Mouse (Mus musculus) layer of hippocampus, adult 9-11 months (tissue): ENCODE results near the gene Fadd.

Source experiments
- DNase-seq: peaks from one replicate; pipeline ENCODE4 v3.0.0; 2022

Gene Fadd

DNA sequence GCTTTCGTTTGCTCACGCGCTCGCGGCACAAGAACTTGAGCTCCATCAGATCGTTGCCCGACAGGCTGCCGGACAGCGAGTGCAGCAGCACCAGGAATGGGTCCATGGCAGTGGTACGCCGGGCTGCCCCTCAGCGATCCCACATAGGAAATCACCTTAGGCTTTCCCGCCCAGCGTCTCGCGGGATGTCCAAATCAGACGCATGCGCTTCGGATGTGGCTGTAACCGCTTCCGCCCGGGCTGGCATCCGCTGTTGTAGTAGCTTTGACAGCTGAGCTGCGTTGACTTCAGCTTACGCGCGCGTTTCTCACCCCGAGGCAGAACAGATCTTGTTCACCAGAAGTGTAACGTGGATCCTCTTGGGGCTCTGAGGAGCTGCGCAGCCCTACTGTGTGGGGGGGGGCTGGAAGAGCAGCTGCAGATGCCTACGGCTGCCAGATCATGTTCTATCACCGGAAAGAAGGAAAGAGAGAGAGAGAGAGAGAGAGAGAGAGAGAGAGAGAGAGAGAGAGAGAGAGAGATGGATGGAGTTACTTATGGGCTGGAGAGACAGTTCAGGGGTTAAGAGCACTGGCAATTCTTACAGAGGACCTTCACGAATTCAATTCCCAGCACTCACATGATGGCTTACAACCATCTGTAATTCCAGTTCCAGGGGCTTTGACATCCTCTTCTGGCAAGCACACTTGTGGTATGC lies at the start of gene Fadd:
Fadd (minus strand) TSS at position 180 of the 697 bp plus-strand sequence.
- DNase-seq = peak; percentile 94

DNA sequence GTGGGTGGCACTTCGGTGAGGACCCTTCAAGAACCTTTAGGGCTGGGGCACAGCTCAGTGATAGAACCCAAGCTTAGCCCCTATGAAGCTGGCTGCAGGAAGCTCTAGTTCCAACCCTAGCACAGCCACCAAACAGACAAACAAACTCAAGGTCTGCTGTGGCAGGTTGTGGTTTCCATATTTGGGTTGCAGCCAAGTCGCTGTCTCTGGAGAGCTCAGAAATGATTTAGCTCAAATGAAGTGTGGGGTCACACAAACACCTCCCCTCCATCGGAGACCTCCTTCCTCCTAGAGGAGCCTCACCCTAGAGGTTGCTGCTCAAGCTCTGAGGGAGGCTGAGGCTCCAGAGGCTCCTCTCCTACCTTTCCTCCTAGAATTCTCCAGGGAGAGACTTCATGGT lies 48.4 kb upstream of the Fadd start:
- DNase-seq = no peak

DNA sequence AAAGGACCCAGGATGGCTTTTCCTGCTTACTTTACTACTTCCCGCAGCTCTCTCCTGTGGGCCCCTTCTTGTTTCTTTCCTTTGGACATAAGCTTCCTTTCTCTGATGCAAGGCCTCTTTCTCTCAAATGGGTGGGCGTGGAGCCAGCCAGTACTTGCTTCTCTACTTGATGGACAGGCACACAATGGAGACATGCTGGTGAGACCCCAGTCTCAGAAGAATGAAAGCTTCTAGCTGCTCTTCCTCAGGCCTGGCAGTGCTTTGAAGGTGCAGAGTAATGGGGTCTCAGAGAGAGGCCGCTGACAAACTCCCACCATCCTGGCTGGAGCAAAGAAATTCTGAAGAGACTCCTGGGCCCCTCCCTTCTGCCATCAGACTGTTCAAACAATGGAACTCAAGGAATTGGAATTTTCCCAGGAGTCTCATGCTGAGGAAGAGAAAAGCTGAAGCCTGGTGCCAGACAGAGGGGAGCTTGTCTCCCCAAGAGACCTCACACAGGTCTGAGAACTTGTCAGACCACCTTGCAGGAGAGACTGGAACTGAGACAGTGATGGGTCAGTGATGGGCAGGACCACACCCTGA lies 46.2 kb upstream of the Fadd start:
- DNase-seq = no peak

DNA sequence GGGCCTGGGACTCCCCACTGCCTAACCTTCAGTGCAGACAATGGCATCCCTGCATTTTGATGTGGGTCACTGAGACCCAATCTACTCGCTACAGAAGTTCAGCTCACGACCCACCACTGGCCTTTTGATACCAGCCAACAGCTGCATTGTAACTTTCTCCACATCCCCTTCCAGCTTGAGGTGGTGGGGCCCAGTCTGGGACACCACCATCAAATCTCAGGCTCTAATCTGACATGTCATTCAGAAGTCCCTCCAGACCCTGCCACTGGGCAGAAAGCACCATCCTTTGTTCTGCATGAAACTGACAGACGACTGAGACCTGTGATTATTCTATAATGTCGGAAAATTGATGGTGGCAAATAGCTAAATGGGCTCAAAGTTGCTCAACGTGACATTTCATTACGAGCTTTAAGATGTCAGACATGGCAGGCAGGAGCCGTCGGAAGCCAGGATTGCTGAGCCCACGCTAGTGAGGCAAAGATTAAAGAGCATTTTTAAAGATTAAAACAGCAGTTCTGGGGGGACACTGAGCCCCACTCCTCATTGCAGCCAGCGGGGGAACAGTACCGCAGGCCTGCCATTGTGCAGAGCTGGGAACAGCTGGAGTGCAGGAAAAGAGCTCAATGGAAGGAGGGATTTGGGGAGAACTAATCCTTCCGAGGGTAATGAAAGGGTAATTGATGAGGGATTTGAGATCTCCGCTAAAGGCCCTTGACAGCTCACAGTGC lies 45.5 kb upstream of the Fadd start:
- no peak for DNase-seq

DNA sequence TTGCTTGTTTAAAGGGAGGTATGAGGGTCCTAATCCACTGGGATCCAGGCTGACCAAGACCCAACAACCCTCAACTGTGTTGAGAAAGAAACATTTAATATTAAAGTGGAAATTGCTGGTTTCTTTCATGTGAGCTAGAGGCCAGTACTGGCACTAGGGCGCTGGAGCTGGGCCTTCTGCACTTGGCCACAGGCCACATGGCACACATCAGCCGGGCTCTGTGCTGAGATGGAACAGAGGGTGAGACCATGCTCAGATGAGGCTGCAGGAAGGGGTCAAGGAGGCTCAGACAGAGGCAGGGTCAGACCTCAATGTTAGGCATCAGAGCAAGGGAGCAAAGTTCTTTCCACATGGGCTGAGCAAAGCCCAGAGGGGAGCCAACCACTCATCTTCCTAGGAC lies 43.8 kb upstream of the Fadd start:
- DNase-seq = no peak

DNA sequence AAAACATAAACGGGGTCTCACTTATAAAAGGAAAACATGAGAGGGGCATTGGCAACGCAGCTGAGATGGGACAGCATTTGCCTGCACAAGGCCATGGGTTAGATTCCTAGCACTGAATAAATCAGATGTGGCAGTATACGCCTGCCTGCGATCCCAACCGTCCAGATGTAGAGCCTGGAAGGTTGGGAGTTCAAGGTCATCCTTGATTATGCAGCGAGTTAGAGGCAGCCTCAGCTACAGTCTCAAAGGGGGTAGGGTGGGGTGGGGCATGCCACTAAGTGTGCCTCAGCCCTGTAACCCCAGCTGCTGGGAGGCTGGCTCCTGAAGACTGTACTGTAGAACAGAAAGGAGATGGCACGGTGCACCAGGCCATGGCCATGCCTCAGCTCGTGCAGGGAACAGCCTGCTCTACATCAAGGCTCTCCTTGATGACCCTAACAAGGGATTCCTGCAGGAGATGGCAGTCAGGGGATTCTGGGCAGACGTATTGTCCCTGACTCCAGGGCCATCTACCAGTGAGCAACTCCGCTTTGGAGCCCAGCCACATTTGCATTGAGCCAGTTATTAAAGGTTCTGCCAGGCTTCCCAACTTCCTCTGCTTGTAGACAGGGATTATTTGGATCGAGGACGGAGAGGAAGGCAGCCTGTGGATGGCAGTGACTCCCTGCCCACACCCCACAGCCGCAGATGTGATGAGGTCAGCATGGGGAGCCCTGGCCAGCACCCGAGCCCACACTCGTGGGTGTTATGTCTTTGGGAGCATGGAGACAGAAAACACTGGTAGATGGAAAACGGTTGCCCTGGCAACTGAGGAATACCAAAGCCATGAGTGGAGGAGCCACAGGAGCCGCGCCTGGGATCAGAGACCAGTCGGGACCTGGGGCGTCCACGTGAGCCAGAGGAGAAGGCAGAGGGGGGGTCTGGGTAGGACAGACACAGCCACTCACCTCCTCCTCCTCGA lies 38.7 kb upstream of the Fadd start:
- peak; percentile 45 for DNase-seq

DNA sequence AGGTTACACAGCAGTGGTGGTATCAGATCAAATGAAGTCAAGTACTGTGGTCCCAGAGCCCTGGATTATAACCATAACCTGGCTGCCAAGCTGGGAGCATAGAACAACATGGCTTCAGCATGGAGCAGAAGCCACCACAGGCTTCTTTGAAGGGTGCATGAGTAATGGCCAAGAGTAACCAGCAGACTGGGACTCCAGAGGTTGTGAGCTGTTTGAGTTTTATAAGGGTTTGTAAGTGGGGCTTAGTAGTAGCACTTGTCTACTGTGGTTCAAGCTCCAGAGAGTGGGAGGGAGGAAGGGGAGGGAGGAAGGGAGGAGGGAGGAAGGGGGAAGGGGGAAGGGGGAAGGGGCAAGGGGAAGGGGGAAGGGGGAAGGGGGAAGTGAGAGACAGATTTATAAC lies 38.1 kb upstream of the Fadd start:
- no peak for DNase-seq

DNA sequence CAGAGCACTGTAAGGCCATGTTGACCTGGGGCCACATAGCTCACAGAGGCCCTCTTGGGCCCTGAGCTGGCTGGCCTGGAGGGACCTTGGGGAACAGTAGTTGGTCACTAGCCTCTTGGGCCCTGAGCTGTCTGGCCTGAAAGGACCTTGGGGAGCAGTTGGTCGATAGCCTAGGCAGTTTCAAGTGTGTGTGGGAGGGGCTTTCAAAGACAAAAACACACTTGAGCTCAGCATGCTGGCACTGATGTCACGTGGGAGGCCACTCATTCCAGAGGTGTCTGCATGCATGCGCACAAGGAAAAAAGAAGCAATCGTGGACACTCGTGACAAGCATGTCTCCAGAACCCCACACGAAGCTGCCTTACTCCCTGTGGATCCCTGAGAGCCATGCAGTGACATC lies 33.1 kb upstream of the Fadd start:
- DNase-seq = no peak

DNA sequence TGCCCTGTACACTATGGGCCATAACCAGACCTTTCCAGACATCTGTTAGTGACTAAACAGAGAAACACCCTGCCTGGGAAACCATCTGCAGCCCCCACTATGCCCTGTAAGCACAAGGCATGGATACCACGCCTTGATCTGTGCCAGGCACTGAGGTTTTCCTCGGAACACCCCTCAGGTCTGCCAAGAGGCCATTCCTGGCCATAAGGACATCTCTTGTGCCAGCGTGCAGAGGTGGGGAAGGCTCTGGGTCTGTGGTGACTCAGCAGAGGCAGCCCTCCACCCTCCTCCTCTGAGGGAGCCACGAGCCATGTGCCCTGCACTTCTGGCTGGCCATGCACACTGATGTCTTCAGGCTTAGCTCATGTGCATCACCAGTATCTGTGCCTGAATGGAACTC lies 30.6 kb upstream of the Fadd start:
- DNase-seq = no peak

DNA sequence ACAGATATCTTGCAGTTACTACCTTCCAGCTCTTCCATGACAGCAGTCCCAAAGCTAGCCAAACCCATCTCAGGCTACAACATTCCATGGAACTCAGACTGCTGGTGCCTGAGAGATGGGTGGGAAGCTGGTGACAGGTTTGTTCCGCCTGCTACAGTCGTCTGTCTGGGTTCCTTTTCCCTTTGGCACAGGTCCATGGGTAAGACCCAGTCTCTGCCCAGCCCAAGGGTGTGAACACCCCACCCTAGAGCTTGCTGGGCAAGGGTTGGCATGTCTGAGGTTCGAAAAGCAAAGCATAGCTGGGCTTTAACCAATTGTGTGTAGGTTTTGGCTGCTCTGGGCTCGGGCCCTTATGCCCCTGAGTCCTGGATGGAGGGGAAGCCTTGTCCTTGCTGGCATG lies 30.1 kb upstream of the Fadd start:
- no peak for DNase-seq

DNA sequence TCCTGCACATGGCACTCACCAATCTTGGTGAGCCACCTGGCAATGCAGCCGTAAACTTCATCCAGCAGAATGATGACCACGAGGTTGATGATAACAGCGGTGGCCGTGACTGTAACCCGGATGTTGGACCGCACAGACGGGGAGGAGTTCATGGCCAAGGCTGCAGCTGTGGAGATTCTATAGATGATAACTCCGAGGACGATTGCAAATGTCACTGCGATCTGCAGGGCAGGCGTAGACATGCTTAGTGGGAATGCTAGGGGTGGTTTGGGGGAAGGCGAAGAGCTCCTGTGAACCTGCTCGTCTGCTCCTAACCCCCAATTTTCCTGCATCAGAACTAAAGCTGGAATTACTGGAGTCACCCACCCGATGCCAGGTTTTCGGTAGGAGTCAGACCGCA lies 29.3 kb upstream of the Fadd start:
- no peak for DNase-seq

DNA sequence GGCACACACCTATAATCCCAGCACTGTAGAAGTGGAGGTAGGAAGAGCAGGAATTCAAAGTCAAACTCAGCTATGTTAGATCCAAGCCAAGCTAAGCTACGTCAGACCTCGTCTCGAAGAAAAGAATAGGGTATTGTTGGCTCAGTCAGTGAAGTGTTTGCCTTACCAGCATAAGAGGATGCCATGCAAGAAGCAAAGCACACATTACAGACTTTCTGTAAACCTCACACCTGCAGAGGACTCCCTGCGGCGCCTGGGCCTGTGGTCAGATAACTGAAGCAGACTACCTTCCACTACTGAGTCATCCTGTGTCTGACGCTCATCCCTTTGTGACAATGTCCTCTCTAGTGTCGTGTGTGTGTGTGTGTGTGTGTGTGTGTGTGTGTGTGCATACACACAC lies 27.3 kb upstream of the Fadd start:
- no peak for DNase-seq

DNA sequence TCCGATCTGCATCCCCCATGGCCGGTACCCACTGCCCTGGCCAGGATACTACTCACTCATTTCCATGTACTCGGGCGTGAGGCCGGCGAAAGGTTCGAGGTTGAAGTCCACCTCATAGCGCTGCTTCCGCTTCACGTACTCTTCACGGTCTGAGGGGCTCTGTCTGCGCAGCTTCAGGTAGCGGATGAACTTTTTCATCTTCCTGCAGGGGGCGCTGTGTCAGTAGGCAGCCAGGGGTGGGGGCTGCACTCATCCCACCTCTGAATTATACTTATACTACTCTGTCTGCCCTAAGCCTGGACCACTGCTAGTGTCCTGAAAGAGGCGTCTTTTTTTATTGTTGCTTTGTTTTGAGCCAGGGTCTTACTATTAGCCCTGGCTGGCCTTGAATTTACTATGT lies 25.6 kb upstream of the Fadd start:
- no peak for DNase-seq

DNA sequence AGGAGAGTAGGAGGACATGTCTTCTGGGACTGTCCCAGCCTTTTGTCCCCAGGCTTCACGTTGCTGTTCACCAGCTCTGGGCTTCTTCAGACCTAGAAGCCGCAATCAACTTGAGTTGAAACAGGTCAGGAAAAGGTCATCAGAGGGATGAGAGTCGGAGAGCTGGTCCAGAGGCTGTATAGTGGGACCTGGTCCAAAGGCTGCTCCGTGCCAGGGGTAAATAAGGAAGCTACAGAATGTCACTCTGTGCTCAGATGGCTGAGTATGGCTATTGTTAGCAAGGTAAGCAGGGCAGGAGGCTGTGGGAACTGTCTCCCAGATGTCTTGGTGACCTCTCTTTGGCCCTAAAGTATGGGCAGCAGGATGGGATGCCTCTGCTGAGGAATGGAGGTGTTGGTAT lies 22.5 kb upstream of the Fadd start:
- no peak for DNase-seq

DNA sequence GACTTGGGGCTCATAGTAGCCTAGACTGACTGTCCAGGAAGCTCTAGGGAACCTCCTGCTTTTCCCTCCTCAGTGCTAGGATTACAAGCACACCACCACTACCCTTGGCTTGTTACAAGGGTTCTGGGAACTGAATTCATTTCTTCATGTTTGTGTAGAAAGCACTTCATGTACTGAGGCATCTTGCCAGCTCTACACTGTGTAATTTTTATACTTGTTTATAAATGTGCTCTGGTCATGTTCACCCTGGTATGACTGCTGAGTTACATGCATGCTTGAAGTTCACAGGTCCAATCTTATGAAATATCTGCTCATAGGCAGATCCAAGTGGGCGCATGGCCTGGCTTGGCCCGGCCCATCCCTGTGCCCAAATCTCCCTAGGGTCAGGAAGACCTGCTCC lies 22.0 kb upstream of the Fadd start:
- no peak for DNase-seq

DNA sequence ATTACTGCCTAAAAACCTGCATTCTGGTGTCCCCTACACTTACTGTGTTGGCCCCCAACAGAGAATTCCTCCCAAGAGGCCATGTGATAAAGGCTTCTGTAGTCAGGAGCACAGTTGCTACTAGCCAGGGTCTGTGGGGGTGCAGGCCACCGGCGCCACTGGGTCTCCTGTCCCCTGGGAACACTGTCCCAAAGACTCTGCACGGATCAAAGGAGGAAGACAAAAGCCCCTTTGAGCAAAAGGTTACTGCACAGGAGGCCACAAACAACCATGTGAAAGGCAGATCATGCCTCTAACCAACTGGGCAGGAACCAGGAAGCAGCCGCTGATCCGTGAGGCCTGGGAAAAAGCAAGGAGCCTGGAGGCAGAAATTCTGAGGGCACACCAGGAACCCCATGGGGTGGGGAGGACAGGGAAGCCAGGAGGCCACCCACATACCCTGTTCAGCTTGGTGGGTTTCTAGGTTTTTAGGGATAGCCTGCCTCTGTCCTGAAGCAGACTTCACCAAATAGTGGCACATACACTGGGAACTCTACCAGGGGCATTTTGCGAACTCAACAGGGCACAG lies 18.2 kb upstream of the Fadd start:
- DNase-seq = no peak

DNA sequence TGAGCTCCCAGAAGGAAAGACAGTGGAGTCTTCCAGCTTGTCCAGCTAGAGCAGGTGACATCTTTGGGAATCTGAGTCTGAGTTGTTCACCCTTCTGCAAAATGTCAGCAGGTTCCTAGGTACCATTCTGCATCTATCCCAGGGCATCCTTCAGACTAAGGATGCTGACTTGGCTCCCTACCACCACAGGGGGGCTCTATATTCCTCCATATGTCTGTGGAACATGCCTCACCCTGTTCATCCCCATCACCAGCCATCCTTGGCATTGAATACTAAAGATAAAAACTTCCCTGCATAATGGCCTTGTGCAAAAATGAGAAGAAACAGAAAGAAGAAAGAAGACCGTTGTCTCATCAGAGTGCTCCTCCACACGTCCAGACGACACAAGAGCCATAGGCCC lies 7.2 kb upstream of the Fadd start:
- no peak for DNase-seq

DNA sequence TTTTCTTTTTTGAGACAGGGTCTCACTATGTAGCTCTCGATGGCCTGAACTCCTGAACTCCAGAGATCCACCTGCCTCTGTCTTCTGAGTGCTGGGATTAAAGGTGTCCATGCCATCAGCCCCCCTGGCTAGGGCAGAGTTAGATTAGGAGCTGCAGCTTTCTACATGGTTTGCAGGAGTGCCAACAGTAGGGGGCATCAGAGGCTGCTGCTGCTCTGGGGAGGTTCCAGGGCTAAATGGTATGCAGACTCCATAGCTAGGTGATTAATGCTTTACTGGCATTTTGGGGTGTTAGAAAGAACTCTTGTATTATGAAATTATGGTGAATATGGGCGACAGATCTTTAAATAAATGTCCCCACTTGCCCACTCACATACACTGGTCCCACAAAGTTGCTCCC lies 5.0 kb upstream of the Fadd start:
- DNase-seq = no peak

DNA sequence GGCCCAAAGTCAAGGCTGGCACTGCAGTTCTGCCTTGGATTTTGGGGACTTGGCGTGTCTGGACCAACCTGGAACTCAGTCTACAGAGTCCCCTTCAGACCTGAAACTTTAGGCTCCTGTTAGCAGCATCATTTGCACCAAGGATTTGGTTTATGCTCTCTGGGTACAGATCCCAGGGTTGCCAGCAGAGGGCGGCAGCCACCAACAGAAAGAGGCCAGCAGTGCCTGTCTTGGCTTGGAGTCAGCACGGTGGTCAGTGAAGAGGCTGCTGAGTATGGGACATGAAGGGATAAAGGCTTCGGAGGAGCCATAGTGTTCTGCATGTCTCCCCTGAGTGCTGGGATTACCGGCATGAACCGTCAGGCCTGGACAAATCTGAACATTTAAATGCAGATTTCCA lies 3.4 kb upstream of the Fadd start:
- DNase-seq = no peak

DNA sequence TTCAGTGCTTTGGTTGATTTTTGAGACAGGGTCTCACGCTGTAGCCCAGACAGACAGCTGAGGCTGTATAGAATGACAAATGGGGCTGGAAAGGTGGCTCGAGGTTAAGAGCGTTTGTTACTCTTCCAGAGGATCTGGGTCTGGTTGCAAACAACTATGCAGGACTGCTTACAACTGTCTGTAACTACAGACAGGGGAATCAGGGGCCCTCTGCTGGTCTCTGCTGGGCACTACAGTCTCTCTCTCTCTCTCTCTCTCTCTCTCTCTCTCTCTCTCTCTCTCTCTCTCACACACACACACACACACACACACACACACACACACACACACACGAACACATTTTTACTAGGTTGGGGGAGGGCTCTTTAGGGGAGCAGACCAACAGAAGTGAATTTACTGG lies 1.4 kb upstream of the Fadd start:
- no peak for DNase-seq

DNA sequence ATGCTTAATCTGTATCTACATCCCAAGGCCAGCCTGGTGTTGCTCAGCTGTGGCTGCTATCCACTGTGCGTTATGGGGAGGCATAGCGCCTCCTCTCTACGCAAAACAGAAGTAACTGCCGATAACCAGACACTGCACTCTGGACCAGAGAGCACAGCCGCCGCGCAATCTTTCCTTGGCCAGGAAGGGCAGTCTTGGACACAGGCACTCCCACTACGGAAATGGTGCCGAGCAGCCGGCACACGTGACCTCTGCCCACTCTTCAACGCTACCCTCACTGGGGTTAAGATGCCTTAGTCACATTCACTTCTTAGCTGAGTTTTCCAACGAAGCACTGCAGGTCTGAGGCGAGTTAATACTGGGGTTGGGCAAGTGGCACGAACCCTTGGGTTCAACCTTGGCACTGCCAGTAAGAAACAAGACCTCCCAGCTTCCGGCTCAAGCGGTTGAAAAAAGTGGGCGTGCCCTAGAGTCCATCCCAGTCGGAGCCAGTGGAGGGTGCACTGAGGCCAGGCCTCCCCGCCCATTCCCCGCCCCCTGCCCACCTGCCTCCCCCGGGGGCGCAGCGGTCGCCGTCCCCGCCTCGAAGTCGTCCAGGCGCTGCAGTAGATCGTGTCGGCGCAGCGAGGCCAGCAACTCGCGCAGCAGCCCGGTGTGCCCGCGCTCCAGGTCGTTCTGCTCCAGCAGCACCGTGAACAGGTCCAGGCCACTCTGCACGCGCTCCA lies 542 bp downstream of the Fadd start:
- peak; percentile 76 for DNase-seq

DNA sequence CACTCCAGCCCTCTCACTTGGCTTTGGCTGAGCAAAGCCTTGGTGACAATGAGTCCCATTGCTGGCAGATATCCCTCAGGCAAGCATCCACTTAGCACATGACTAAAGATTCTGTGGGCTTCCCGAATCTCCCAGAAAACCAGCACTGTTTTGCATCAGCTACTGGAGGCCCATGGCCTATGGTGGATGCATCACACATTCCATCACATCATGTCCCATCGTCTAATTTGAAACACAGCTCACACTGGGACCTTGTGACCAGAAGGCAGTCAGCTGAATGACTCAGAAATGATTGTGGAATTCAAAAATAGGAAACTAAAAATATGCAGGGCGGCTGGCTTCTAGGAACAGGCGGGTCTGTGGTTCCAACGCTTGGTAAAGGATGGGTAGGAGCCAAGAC lies 4.4 kb downstream of the Fadd start:
- peak; percentile 69 for DNase-seq
